ENCODE assay signal across 11 mouse cellular contexts in genomic region chr19:46480624-46481345, GRCm38 (mm10). TPM values are rescaled to one million over a fixed set of nuclear protein-coding genes. Genes with fewer than 3 reads are reported as not detected.
DNase-seq lines count a peak whose midpoint lies in the region.
"Had no signal": no experiment of that assay in that cellular context is flagged by ENCODE, and none has a peak within 500 bp of the region (broad histone marks: within the 10 kb centered on the region; RNA-seq: fewer than 3 reads in every experiment).

No protein-coding gene starts in this region.

- H3K27ac ChIP-seq in heart, embryonic 10.5 days = peak overlapping the region; percentile 87; the same call in 1 of the 2 replicates
- H3K27ac ChIP-seq in hindbrain, embryonic 10.5 days = peak overlapping the region; percentile 78

- 62% methylated on average over 10 of the region's 10 CpGs for WGBS in heart, embryonic 10.5 days
- 74% methylated on average over 10 of the region's 10 CpGs for WGBS in hindbrain, embryonic 10.5 days

- peaks cover 40% of the 10 kb centered on the region for H3K36me3 ChIP-seq in heart, embryonic 10.5 days
- H3K36me3 ChIP-seq in hindbrain, embryonic 10.5 days = peaks cover 70% of the 10 kb centered on the region

- peak; percentile 75 for DNase-seq in heart, embryonic 10.5 days (ENCODE audit: low spot score)
- no peak for DNase-seq in heart, adult 11 months
- peak; percentile 17 for DNase-seq in 3T3-L1 (ENCODE audit: low read depth, low spot score)
- no peak for DNase-seq in hindbrain, embryonic 10.5 days (ENCODE audit: low spot score)
- peak; percentile 31 to 65 for DNase-seq in lung, postnatal 4 days
- DNase-seq in adrenal gland, postnatal 10 days = no peak
- DNase-seq in frontal cortex, postnatal 25 days (ENCODE audit: low spot score in 2 of 2) = no peak
- DNase-seq in spleen, postnatal 14 days (ENCODE audit: low spot score in 2 of 2) = no peak
- DNase-seq: adrenal gland, adult 8-10 months; heart, adult 2 months; layer of hippocampus, postnatal 36 days had no signal

- H3K4me1 ChIP-seq in heart, embryonic 10.5 days = peaks cover 92% of the 10 kb centered on the region
- H3K4me1 ChIP-seq in hindbrain, embryonic 10.5 days (replicated peaks) = peaks cover 100% of the 10 kb centered on the region

- no peaks in the 10 kb centered on the region for H3K9me3 ChIP-seq in heart, embryonic 10.5 days
- H3K9me3 ChIP-seq in hindbrain, embryonic 10.5 days = no peaks in the 10 kb centered on the region

- H3K27me3 ChIP-seq in heart, embryonic 10.5 days (ENCODE audit: insufficient read depth, poor library complexity, severe bottlenecking) = no peaks in the 10 kb centered on the region
- H3K27me3 ChIP-seq in hindbrain, embryonic 10.5 days (ENCODE audit: insufficient read depth, poor library complexity, severe bottlenecking) = no peaks in the 10 kb centered on the region

- H3K4me3 ChIP-seq in heart, embryonic 10.5 days = no peak overlapping the region
- H3K4me3 ChIP-seq in hindbrain, embryonic 10.5 days = no peak overlapping the region
- H3K4me3 ChIP-seq: heart, adult 2 months had no signal

RNA-seq across cellular contexts. Expression of gene Trim8, which starts 20.7 kb away (rescaled TPM):
- 17.6 and 22.0 TPM in 2 replicates for polyA plus RNA-seq in heart, embryonic 10.5 days (2016; fragmentation: Nextera tagmentation; extraction: Ambion mirVana)
- polyA plus RNA-seq in hindbrain, embryonic 10.5 days (2016; fragmentation: Nextera tagmentation; extraction: Ambion mirVana) = 26.5 and 30.0 TPM in 2 replicates
- 10 to 100 TPM; 37.9 to 41.6 TPM for total RNA-seq in adrenal gland, postnatal 10 days (2021)

Comparison
In these comparisons a context has a peak if more than half of its experiments do, and no peak if none do; other contexts are left out.
1. DNase-seq: peak in heart, embryonic 10.5 days (single experiment), 3T3-L1 (single experiment) and lung, postnatal 4 days (2 of 2); none in heart, adult 11 months (single experiment), hindbrain, embryonic 10.5 days (single experiment), adrenal gland, postnatal 10 days (single experiment), frontal cortex, postnatal 25 days (0 of 2) and spleen, postnatal 14 days (0 of 2).